Mouse (Mus musculus): ENCODE data around the gene Zfp970. TPM values are rescaled to one million over a fixed set of nuclear protein-coding genes. Genes with fewer than 3 reads are reported as not detected.
"Not testable (repeated sequence)": the region's sequence is repeated elsewhere in the genome, so short reads cannot be mapped to it uniquely, and the experiment has no call there.

Gene Zfp970
- polyA plus RNA-seq, 1 experiment from 2014 or later, result 12.7 TPM

GRCm38 (mm10) chr2:177518960-177519359, 54.4 kb downstream of the Zfp970 start:
- not testable (repeated sequence) for H3K4me1 ChIP-seq; H3K9ac ChIP-seq; H3K4me2 ChIP-seq; ATAC-seq (ENCODE audit: low FRiP score); H3K36me3 ChIP-seq (replicated peaks); H3K27ac ChIP-seq; H3K27me3 ChIP-seq; H3K4me3 ChIP-seq (replicated peaks)
- WGBS, result 100% methylated on average over 1 of the region's 1 CpGs
- peaks cover 24% of the 10 kb centered on the region for H3K9me3 ChIP-seq

GRCm38 (mm10) chr2:177520035-177520434, 55.5 kb downstream of the Zfp970 start:
- Histone ChIP-seq H3K9ac (no peak overlapping the region), H3K4me2 (no peak overlapping the region), H3K9me3 (peaks cover 22% of the 10 kb centered on the region), H3K4me1 (no peaks in the 10 kb centered on the region), H3K27ac (no peak overlapping the region), H3K36me3 (replicated peaks) (no peaks in the 10 kb centered on the region), H3K4me3 (replicated peaks) (no peak overlapping the region), H3K27me3 (no peaks in the 10 kb centered on the region)
- no peak for ATAC-seq (ENCODE audit: low FRiP score)
- 84% methylated on average over 8 of the region's 8 CpGs for whole genome bisulfite sequencing

GRCm38 (mm10) chr2:177523061-177523460, 58.5 kb downstream of the Zfp970 start:
- no peak overlapping the region for H3K27ac ChIP-seq
- H3K4me1 ChIP-seq, result no peaks in the 10 kb centered on the region
- no peak overlapping the region for H3K4me3 ChIP-seq (replicated peaks)
- peaks cover 22% of the 10 kb centered on the region for H3K9me3 ChIP-seq
- no peaks in the 10 kb centered on the region for H3K27me3 ChIP-seq
- no peak for ATAC-seq (ENCODE audit: low FRiP score)
- H3K9ac ChIP-seq, result no peak overlapping the region
- no peak overlapping the region for H3K4me2 ChIP-seq
- 92% methylated on average over 20 of the region's 20 CpGs for WGBS
- no peaks in the 10 kb centered on the region for H3K36me3 ChIP-seq (replicated peaks)

GRCm38 (mm10) chr2:177523674-177524073, 59.1 kb downstream of the Zfp970 start:
- not testable (repeated sequence) for H3K36me3 ChIP-seq (replicated peaks); ATAC-seq (ENCODE audit: low FRiP score); H3K27ac ChIP-seq; H3K27me3 ChIP-seq; H3K4me1 ChIP-seq; H3K4me3 ChIP-seq (replicated peaks); H3K4me2 ChIP-seq; H3K9ac ChIP-seq
- H3K9me3 ChIP-seq, result peaks cover 20% of the 10 kb centered on the region
- 92% methylated on average over 6 of the region's 6 CpGs for WGBS

GRCm38 (mm10) chr2:177524171-177524570, 59.6 kb downstream of the Zfp970 start:
- not testable (repeated sequence) for H3K4me1 ChIP-seq; H3K4me3 ChIP-seq (replicated peaks); H3K36me3 ChIP-seq (replicated peaks); ATAC-seq (ENCODE audit: low FRiP score); H3K9ac ChIP-seq; H3K4me2 ChIP-seq; H3K27me3 ChIP-seq; H3K27ac ChIP-seq
- peaks cover 18% of the 10 kb centered on the region for H3K9me3 ChIP-seq
- 87% methylated on average over 16 of the region's 16 CpGs for WGBS

Other genes starting within 250 kb of the Zfp970 start
- not detected in 2 replicates for gene Gm14409, start 197.7 kb upstream of the Zfp970 start, polyA plus RNA-seq (2016; fragmentation: Nextera tagmentation; extraction: Ambion mirVana)
- gene Gm14412, start 140.4 kb upstream of the Zfp970 start, polyA plus RNA-seq (2016; fragmentation: Nextera tagmentation; extraction: Ambion mirVana), result not detected in 2 replicates
- 8.1 and 10.1 TPM in 2 replicates for gene Gm14418, start 66.4 kb upstream of the Zfp970 start, polyA plus RNA-seq (2016; fragmentation: Nextera tagmentation; extraction: Ambion mirVana)
- 4.1 and 4.4 TPM in 2 replicates for gene Gm14403, start 33.5 kb downstream of the Zfp970 start, polyA plus RNA-seq (2016; fragmentation: Nextera tagmentation; extraction: Ambion mirVana)
- not detected in 2 replicates for gene Gm14406, start 113.5 kb downstream of the Zfp970 start, polyA plus RNA-seq (2016; fragmentation: Nextera tagmentation; extraction: Ambion mirVana)

Data from forebrain, embryonic 12.5 days (tissue).